Mouse (Mus musculus) MN1 (cell line): ENCODE measurements at regions not wholly inside any gene's neighbourhood (a gene's known extent, or its start where the extent isn't known, plus 50 kb on each side); places are given as distances from the start of the nearest gene placed in this dataset.

ENCODE experiments used
- DNase-seq: peaks from one replicate; pipeline ENCODE4 v3.0.0-alpha.2; 2016; ENCODE audit warnings: low spot score

GRCm38 (mm10) chr2:80973217-80973616 lies 356.2 kb downstream of the Nup35 start:
- DNase-seq: no peak

GRCm38 (mm10) chr2:80998296-80998695 lies 381.3 kb downstream of the Nup35 start:
- DNase-seq: no peak

- DNase-seq: no peak
Measured at GRCm38 (mm10) chr2:81007071-81007470, 390.0 kb downstream of the Nup35 start.

- no peak for DNase-seq
Measured at GRCm38 (mm10) chr2:81023620-81024019, 406.6 kb downstream of the Nup35 start.
